Mouse (Mus musculus): ENCODE data around the gene Akap9. TPM values are rescaled to one million over a fixed set of nuclear protein-coding genes. Genes with fewer than 3 reads are reported as not detected.
"Not testable (repeated sequence)": the region's sequence is repeated elsewhere in the genome, so short reads cannot be mapped to it uniquely, and the experiment has no call there.

Akap9 gene
- polyA plus RNA-seq, 1 experiment from 2014 or later: 296 TPM

DNA sequence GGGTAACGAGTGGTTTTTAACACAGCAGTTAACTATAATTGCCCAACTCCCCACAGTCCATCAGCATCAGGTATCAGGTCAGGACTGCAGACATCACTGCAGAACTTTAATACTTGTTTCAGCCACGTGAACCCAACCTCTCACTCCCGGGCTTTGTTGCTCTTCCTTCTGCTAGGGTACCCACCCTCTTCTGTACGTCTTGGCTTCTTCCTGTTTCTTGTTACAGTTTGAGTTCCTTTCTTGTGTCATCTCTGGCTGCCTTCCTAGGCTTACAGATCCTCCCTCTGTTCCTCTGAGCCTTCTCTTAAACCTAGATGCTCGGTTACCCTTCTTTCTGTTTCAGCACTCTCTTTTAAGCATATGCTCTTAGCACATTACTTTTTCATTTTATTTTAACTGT lies 45.9 kb downstream of the Akap9 start:
- H3K9ac ChIP-seq (replicated peaks): no peak overlapping the region

DNA sequence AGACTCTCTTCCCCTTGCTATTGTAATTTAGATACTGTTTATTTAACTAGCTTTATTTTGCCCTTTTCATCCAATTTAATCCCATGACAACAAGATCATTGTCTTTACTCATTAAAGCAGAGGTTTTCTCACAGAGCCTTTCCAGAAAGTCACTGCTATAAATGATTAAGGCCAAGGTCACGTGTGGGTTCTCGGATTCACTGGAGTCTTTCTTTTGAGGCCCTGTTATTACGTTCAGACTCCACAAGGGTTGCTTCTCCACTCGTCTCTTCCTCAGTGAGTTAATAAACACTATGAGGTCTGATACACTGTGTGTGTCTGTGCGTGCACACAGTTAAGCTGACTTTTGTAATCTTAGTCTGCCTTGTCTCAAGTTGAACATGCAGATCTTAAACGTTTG lies 47.0 kb downstream of the Akap9 start:
- WGBS: 78% methylated on average over 6 of the region's 6 CpGs
- H3K36me3 ChIP-seq: peaks cover 77% of the 10 kb centered on the region
- no peaks in the 10 kb centered on the region for H3K9me3 ChIP-seq
- H3K27ac ChIP-seq (replicated peaks): no peak overlapping the region
- no peak for ATAC-seq (ENCODE audit: low FRiP score, low read depth)
- no peaks in the 10 kb centered on the region for H3K4me1 ChIP-seq
- H3K9ac ChIP-seq (replicated peaks): no peak overlapping the region
- no peak overlapping the region for H3K4me3 ChIP-seq
- H3K27me3 ChIP-seq: no peaks in the 10 kb centered on the region
- H3K4me2 ChIP-seq (replicated peaks): no peak overlapping the region

More for the DNA sequence above, 45.9 kb downstream of the Akap9 start:
- H3K36me3 ChIP-seq: peaks cover 81% of the 10 kb centered on the region
- 90% methylated on average over 5 of the region's 5 CpGs for WGBS
- no peak overlapping the region for H3K4me3 ChIP-seq
- no peaks in the 10 kb centered on the region for H3K9me3 ChIP-seq
- H3K27ac ChIP-seq (replicated peaks): no peak overlapping the region
- no peaks in the 10 kb centered on the region for H3K4me1 ChIP-seq
- H3K27me3 ChIP-seq: no peaks in the 10 kb centered on the region
- H3K4me2 ChIP-seq (replicated peaks): no peak overlapping the region
- ATAC-seq (ENCODE audit: low FRiP score, low read depth): no peak

DNA sequence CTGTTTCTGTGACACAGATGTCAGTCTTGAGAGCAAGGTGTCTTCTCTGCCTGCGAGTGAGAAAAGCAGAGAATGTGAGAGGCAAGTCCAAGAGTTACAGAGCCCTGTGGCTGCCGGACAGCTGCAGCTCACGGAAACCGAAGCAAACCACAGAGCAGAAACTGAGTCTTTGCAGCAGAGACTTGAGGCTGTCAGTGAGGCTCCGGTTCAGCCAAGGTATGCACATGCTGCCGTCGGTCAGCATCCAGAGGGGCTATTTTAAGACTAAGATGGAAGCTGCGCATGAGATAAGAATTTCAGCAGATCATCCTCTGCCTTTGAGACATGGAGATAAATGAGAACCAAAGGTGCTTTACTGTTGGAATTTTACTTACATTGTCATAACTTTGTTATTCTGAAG lies 48.3 kb downstream of the Akap9 start:
- H3K36me3 ChIP-seq: peaks cover 68% of the 10 kb centered on the region

DNA sequence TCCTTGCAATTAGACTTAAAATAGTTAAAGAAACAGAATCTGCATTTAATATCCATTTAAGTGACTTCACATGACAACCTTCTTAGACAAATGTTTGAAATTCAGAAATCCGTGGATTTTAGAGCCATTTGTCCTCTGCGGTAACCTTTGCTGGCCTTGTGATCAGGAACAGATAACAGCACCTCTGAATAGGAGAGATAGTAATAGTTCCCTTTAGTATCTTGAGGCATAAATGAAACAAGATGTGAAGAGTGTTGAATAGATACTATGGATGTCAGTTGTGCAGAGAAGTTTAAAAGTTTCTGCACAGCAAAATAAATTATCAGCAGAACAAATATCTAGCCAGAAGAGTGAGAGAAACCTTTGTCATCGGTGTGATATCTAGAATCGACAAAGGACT lies 50.0 kb downstream of the Akap9 start:
- 95% methylated on average over 4 of the region's 4 CpGs for WGBS
- Histone ChIP-seq H3K9ac (replicated peaks) (no peak overlapping the region), H3K36me3 (peaks cover 62% of the 10 kb centered on the region)

More for the DNA sequence above, 48.3 kb downstream of the Akap9 start:
- WGBS: 93% methylated on average over 8 of the region's 8 CpGs
- H3K4me3 ChIP-seq: no peak overlapping the region
- no peak overlapping the region for H3K27ac ChIP-seq (replicated peaks)
- H3K4me2 ChIP-seq (replicated peaks): no peak overlapping the region
- no peak for ATAC-seq (ENCODE audit: low FRiP score, low read depth)
- H3K27me3 ChIP-seq: no peaks in the 10 kb centered on the region
- no peak overlapping the region for H3K9ac ChIP-seq (replicated peaks)
- H3K9me3 ChIP-seq: no peaks in the 10 kb centered on the region
- no peaks in the 10 kb centered on the region for H3K4me1 ChIP-seq

DNA sequence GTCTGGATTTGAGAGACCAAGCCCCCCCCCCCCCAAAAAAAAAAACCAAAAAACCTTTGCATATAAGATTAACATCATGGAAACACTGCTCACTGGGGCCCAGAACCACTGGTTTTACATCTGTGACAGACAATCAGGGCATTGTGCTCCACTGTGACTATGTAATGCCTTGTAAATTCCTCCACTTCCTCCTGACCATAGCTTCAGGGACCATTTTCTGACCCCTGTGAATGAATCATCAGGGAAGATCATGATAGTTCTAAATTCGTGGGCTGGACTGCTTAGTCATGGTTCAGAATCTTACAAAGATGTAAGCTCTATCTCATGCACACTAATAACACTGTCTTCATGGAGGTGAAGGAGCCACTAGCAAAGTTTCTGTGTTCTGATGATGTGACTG lies 61.8 kb downstream of the Akap9 start:
- H3K9ac ChIP-seq (replicated peaks): no peak overlapping the region
- no peaks in the 10 kb centered on the region for H3K27me3 ChIP-seq
- no peak for ATAC-seq (ENCODE audit: low FRiP score, low read depth)
- peaks cover 36% of the 10 kb centered on the region for H3K36me3 ChIP-seq
- no peaks in the 10 kb centered on the region for H3K9me3 ChIP-seq
- WGBS: 85% methylated on average over 1 of the region's 1 CpGs
- no peak overlapping the region for H3K4me3 ChIP-seq
- no peak overlapping the region for H3K4me2 ChIP-seq (replicated peaks)
- no peaks in the 10 kb centered on the region for H3K4me1 ChIP-seq
- H3K27ac ChIP-seq (replicated peaks): no peak overlapping the region

More for the DNA sequence above, 50.0 kb downstream of the Akap9 start:
- H3K4me3 ChIP-seq: no peak overlapping the region
- H3K9me3 ChIP-seq: no peaks in the 10 kb centered on the region
- no peak overlapping the region for H3K27ac ChIP-seq (replicated peaks)
- H3K27me3 ChIP-seq: no peaks in the 10 kb centered on the region
- no peak for ATAC-seq (ENCODE audit: low FRiP score, low read depth)
- H3K4me1 ChIP-seq: no peaks in the 10 kb centered on the region
- H3K4me2 ChIP-seq (replicated peaks): no peak overlapping the region

DNA sequence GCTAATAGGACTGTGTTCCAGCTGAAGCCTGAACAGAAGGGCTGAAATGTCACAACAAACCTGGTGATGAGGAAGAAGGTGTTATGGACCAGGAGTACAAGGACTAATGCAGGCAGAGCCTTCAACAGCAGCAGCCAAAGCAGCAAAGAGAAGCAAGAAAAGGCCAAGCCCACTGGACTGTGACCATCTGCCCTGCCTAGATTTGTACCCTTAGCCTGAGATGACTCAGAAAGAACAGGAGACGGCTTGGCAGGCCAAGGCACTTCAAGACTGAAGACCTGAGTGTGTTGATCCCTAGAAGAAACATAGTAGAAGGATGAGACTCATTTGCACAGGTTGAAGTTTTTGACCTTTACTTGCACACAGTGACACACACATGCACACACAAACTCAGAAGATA lies 62.6 kb downstream of the Akap9 start:
- Histone ChIP-seq H3K9me3 (no peaks in the 10 kb centered on the region), H3K4me2 (replicated peaks) (no peak overlapping the region), H3K36me3 (peaks cover 36% of the 10 kb centered on the region), H3K4me1 (no peaks in the 10 kb centered on the region), H3K27ac (replicated peaks) (no peak overlapping the region), H3K4me3 (no peak overlapping the region), H3K9ac (replicated peaks) (no peak overlapping the region), H3K27me3 (no peaks in the 10 kb centered on the region)
- WGBS: 91% methylated on average over 1 of the region's 1 CpGs
- no peak for ATAC-seq (ENCODE audit: low FRiP score, low read depth)

DNA sequence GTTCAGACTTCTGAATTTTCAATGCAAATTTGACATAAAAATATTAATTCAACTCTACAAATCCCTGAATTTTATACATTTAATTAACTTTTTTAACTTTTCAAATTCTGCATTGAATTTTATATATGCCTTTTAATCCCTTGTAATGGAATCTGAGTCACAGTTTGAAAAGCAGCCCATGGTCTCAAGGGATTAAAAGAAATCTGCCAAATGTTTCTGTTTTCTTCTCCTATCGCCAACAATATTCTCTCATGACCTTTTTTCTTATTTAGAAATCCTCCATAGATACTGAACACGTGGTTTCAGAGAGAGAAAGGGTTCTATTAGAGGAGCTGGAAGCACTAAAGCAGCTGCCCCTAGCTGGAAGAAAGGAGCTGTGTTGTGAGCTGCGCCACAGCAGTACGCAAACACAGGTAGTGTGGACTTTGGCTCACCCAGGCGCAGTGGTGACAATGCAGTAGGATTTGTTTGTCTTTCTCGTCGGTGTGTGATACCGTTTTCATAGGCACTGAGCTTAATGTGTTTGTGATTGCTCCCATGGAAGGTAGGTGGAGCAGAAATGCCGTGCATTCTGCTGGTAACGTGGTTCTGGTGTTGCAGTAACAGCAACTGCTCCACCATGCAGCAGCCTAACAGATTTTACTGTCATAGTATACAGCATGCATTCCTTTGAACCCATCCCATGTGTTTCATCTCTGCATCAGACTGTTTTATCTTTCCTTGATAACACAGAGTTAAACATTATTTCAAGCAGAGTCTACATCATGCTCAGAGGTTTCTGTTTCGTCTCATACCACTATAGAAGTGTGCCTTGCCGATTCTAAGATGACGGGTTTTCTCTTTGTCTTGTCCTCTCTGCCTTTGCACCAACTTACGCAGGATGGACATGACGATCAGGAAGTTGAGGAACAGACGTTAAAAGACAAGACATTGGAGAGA lies 76.9 kb downstream of the Akap9 start:
- no peaks in the 10 kb centered on the region for H3K4me1 ChIP-seq
- H3K27me3 ChIP-seq: no peaks in the 10 kb centered on the region
- H3K4me3 ChIP-seq: no peak overlapping the region
- ATAC-seq (ENCODE audit: low FRiP score, low read depth): no peak
- H3K4me2 ChIP-seq (replicated peaks): no peak overlapping the region
- H3K9me3 ChIP-seq: no peaks in the 10 kb centered on the region
- H3K9ac ChIP-seq (replicated peaks): no peak overlapping the region
- 92% methylated on average over 16 of the region's 16 CpGs for WGBS
- H3K36me3 ChIP-seq: peaks cover 47% of the 10 kb centered on the region
- H3K27ac ChIP-seq (replicated peaks): no peak overlapping the region

DNA sequence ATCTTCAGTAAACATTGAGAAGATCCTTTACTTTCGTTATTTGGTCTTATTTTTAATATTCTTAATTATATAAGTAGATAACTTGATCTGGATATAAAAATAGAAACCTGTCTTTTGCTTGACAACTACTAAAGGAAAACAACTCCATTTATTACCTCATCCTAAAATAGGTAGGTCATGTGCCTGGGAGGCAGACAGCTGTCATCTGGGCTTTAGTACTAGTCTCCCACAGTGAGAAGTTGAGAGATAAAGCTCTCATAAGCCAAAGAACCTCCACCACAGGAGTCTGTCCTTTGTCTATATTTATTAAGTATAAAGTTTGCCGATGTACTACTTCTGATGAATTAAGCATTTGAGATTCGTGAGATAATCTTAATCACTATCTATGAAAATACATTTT lies 78.8 kb downstream of the Akap9 start:
- H3K27me3 ChIP-seq: no peaks in the 10 kb centered on the region
- no peak overlapping the region for H3K9ac ChIP-seq (replicated peaks)
- no peaks in the 10 kb centered on the region for H3K9me3 ChIP-seq
- H3K36me3 ChIP-seq: peaks cover 52% of the 10 kb centered on the region
- no peak overlapping the region for H3K4me2 ChIP-seq (replicated peaks)
- H3K27ac ChIP-seq (replicated peaks): no peak overlapping the region
- WGBS: 94% methylated on average over 3 of the region's 3 CpGs
- no peaks in the 10 kb centered on the region for H3K4me1 ChIP-seq
- H3K4me3 ChIP-seq: no peak overlapping the region
- no peak for ATAC-seq (ENCODE audit: low FRiP score, low read depth)

DNA sequence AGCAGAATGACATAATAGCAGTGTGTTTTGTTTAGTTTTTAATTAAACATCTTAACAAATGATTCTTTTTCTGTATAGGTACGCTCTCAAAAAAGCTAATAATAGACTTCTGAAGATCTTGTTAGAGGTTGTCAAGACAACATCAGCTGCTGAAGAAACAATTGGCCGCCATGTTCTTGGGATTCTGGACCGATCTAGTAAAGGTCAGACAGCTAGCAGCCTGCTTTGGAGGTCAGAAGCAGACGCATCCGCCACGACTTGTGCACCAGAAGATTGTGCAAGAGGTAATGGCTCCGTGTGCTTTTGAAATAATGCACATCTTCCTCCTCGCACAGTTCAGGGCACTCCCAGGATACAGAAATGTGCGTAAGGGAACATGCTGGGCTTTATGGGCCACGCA lies 80.4 kb downstream of the Akap9 start:
- no peaks in the 10 kb centered on the region for H3K27me3 ChIP-seq
- no peaks in the 10 kb centered on the region for H3K9me3 ChIP-seq
- no peak for ATAC-seq (ENCODE audit: low FRiP score, low read depth)
- H3K36me3 ChIP-seq: peaks cover 65% of the 10 kb centered on the region
- H3K27ac ChIP-seq (replicated peaks): no peak overlapping the region
- H3K4me2 ChIP-seq (replicated peaks): no peak overlapping the region
- H3K4me3 ChIP-seq: no peak overlapping the region
- no peaks in the 10 kb centered on the region for H3K4me1 ChIP-seq
- no peak overlapping the region for H3K9ac ChIP-seq (replicated peaks)
- whole genome bisulfite sequencing: 88% methylated on average over 10 of the region's 10 CpGs

DNA sequence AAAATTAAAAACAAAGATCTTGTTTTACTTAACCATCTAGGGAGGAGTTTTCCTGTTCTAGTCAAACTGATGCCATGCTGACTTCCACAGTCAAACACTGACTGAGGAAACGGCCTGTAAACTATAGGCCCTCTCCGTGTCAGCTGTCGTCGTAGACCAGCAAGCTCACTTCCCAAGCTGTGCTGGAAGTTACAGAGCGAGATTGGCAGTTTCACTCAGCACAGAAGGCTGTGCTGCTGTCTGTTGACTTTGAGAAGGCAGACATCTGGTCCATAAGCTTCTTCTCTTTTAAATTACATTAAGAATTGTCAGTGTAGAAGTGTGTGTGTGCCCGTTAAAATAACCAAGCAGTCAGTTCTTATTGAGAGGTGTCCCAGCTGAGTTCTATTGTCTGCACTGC lies 81.7 kb downstream of the Akap9 start:
- Histone ChIP-seq H3K9ac (replicated peaks) (no peak overlapping the region), H3K4me1 (no peaks in the 10 kb centered on the region), H3K9me3 (no peaks in the 10 kb centered on the region), H3K4me2 (replicated peaks) (no peak overlapping the region), H3K27ac (replicated peaks) (no peak overlapping the region), H3K36me3 (peaks cover 68% of the 10 kb centered on the region), H3K4me3 (no peak overlapping the region), H3K27me3 (no peaks in the 10 kb centered on the region)
- 86% methylated on average over 6 of the region's 6 CpGs for WGBS
- ATAC-seq (ENCODE audit: low FRiP score, low read depth): no peak

DNA sequence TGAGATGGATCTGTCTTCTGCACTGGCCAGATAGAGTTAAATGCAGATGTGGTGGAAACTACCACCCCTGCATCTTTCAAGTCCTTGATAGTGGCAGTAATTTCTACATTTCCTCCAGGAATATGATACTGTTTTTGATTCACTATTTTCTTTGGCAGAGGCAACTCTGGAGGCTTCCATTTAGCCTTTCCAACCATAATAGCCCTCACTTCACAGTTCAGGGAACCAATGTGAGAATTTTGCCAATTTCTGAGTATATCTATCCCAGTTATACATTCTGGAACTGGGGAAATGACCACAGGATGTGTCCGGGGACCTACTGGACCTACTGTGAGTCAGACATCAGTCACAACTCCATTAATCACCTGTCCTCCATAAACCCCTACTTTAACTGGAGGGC lies 89.8 kb downstream of the Akap9 start:
- ATAC-seq (ENCODE audit: low FRiP score, low read depth); H3K9me3 ChIP-seq; H3K27ac ChIP-seq (replicated peaks); H3K27me3 ChIP-seq; H3K9ac ChIP-seq (replicated peaks); H3K4me2 ChIP-seq (replicated peaks); H3K4me1 ChIP-seq; H3K4me3 ChIP-seq: not testable (repeated sequence)
- H3K36me3 ChIP-seq: peaks cover 77% of the 10 kb centered on the region
- 95% methylated on average over 1 of the region's 1 CpGs for WGBS

DNA sequence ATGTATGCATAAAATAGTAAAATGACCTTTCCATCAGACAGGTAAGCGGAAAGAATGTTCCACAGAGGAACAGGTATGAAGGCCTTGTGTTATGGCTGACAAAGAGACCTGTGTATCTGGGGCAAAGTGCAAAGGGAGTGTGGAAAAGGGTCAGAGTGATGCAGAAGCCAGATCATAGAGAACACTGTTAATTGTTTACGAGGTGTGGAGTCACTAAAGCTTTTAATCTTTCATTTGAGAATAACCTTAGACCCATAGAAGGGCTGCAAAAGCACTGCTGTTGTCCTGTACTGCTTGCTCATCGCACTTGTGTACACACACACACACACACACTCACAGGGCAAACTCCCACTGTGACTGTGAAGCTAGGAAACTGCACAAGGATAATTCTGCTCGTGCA lies 91.5 kb downstream of the Akap9 start:
- H3K9me3 ChIP-seq: no peaks in the 10 kb centered on the region
- peaks cover 62% of the 10 kb centered on the region for H3K36me3 ChIP-seq
- H3K4me2 ChIP-seq (replicated peaks): no peak overlapping the region
- no peak overlapping the region for H3K4me3 ChIP-seq
- H3K4me1 ChIP-seq: no peaks in the 10 kb centered on the region
- H3K9ac ChIP-seq (replicated peaks): no peak overlapping the region
- H3K27me3 ChIP-seq: no peaks in the 10 kb centered on the region
- no peak overlapping the region for H3K27ac ChIP-seq (replicated peaks)
- ATAC-seq (ENCODE audit: low FRiP score, low read depth): no peak
- 90% methylated on average over 4 of the region's 4 CpGs for WGBS

DNA sequence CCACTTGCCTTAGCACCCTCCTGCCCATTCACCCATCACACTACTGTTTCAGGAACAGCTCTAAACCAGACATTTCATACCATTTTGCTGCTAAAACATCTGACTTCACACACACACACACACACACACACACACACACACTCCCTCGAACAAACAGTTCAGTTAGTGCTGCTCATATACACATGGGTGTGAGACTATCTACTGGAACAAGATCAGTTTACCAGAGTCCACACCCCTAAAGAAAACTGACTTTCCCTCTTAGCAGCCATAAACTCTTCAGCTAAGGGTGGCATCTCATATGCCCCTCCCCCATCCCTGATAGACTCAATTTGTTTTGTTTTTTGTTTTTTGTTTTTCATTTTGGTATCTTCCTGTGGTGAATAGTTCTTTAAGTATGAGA lies 92.2 kb downstream of the Akap9 start:
- WGBS: 92% methylated on average over 1 of the region's 1 CpGs
- peaks cover 57% of the 10 kb centered on the region for H3K36me3 ChIP-seq
- ATAC-seq (ENCODE audit: low FRiP score, low read depth): no peak
- H3K4me1 ChIP-seq: no peaks in the 10 kb centered on the region
- H3K4me3 ChIP-seq: no peak overlapping the region
- H3K9ac ChIP-seq (replicated peaks): no peak overlapping the region
- no peaks in the 10 kb centered on the region for H3K9me3 ChIP-seq
- H3K27ac ChIP-seq (replicated peaks): no peak overlapping the region
- H3K27me3 ChIP-seq: no peaks in the 10 kb centered on the region
- H3K4me2 ChIP-seq (replicated peaks): no peak overlapping the region

Data from midbrain, embryonic 12.5 days (tissue).